Mouse (Mus musculus) heart, postnatal 0 days (tissue): ENCODE results near the gene Ssbp1. TPM values are rescaled to one million over a fixed set of nuclear protein-coding genes. Genes with fewer than 3 reads are reported as not detected.

Experiments
- ATAC-seq: fragments of 200-750 bp; cut with Nextera tagmentation; 2 replicates; pipeline ENCODE4 v1.8.0; 2017; ENCODE audit warnings: low read depth, moderate number of reproducible peaks, moderate library complexity; ENCODE audit not compliant: insufficient read depth
- DNase-seq: peaks from one replicate; pipeline ENCODE4 v3.0.0-alpha.2; 2016; ENCODE audit warnings: low spot score
- H3K27ac ChIP-seq: fragments of 300-500 bp; sonication (generic); 2 replicates; pipeline ENCODE4 v1.5.1; 2014; ENCODE audit warnings: low read depth, mild to moderate bottlenecking
- H3K27me3 ChIP-seq: fragments of 300-500 bp; sonication (generic); 2 replicates; pipeline ENCODE4 v1.6.1; 2014; ENCODE audit warnings: low read length, mixed read lengths; ENCODE audit not compliant: control insufficient read depth, insufficient read depth
- H3K36me3 ChIP-seq: fragments of 300-500 bp; sonication (generic); replicated peaks from 2 replicates; pipeline ENCODE4 v1.6.1; 2014; ENCODE audit warnings: low read length, mixed read lengths; ENCODE audit not compliant: control insufficient read depth, insufficient read depth
- H3K4me1 ChIP-seq: fragments of 300-500 bp; sonication (generic); 2 replicates; pipeline ENCODE4 v1.6.1; 2014; ENCODE audit warnings: antibody characterized with exemption; ENCODE audit not compliant: control insufficient read depth, insufficient read depth
- H3K4me2 ChIP-seq: fragments of 300-500 bp; sonication (generic); 2 replicates; pipeline ENCODE4 v1.6.1; 2014; ENCODE audit warnings: low read depth, mild to moderate bottlenecking, low read length, moderate library complexity
- H3K4me3 ChIP-seq: fragments of 300-500 bp; sonication (generic); 2 replicates; pipeline ENCODE4 v1.5.1; 2014; ENCODE audit warnings: low read depth, low read length
- H3K9ac ChIP-seq: fragments of 300-500 bp; sonication (generic); replicated peaks from 2 replicates; pipeline ENCODE4 v1.6.1; 2014; ENCODE audit warnings: low read depth, low read length, mixed read lengths
- H3K9me3 ChIP-seq: fragments of 300-500 bp; sonication (generic); replicated peaks from 2 replicates; pipeline ENCODE4 v1.6.1; 2016; ENCODE audit warnings: low read length; ENCODE audit not compliant: control insufficient read depth
- CTCF ChIP-seq: IDR thresholded peaks from 2 replicates; pipeline ENCODE4 v1.5.1; 2016; ENCODE audit warnings: antibody characterized with exemption, control low read depth, low read depth
- EP300 ChIP-seq: IDR thresholded peaks from 2 replicates; pipeline ENCODE4 v1.6.1; 2016; ENCODE audit warnings: antibody characterized with exemption, low read depth
- WGBS: fragments of 180-500 bp; shearing (Covaris S2); extraction: QIAGEN DNeasy Blood & Tissue Kit; methylation state at CpG from one replicate; pipeline ENCODE4 v1.1.7; 2014; 5-methylcytosine and 5-hydroxymethylcytosine counted together
- polyA plus RNA-seq: library from polyadenylated mRNA; unstranded; fragments of >200 nt; fragmentation: Nextera tagmentation; extraction: Ambion mirVana; gene quantifications from 2 replicates; pipeline ENCODE4 v1.2.1, GENCODE M21; 2015
- total RNA-seq: library from RNA; depleted of rRNA; stranded (reverse); fragments of >200 nt; gene quantifications from 2 replicates; pipeline ENCODE4 v1.2.3, GENCODE M21; 2014; ENCODE audit warnings: low replicate concordance; rRNA removed

The Ssbp1 gene
- total and polyA plus RNA-seq, 2 experiments from 2014 or later, result 5.5 to 111 TPM

DNA sequence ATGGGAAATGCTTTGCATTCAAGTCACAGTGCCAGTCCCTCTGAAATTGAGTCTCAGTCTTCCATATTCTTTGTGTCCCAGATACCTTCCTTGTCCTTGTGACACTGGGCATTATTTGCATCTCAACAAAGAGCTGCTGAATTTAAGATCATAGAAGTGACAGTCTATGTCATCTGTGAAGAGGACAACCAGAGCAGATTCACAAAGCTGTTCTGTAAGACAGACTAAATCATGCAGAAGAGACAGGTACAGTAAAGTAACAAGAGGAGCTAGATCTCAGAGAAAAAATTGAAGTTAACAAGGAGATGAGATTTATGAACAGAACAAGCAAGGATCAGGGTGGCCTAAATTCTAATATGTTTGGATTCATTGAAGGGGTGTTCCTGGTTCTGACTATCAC is 19.8 kb downstream of the Ssbp1 start, which contains the start of gene Tas2r137:
Gene Tas2r137 (plus strand): TSS at position 301 of the 400 bp plus-strand sequence.
- DNase-seq (no peak), ATAC-seq (no peak)
- H3K27ac ChIP-seq, result no peak within 1 kb of the TSS
- H3K9ac ChIP-seq, result no peak within 1 kb of the TSS
- no peaks in the 10 kb centered on the region for H3K4me1 ChIP-seq
- no peaks in the 10 kb centered on the region for H3K36me3 ChIP-seq
- no peak for TF ChIP-seq EP300
- no peak within 1 kb of the TSS for H3K4me2 ChIP-seq
- no peak within 1 kb of the TSS for H3K4me3 ChIP-seq
- no peaks in the 10 kb centered on the region for H3K27me3 ChIP-seq
- no peaks in the 10 kb centered on the region for H3K9me3 ChIP-seq

DNA sequence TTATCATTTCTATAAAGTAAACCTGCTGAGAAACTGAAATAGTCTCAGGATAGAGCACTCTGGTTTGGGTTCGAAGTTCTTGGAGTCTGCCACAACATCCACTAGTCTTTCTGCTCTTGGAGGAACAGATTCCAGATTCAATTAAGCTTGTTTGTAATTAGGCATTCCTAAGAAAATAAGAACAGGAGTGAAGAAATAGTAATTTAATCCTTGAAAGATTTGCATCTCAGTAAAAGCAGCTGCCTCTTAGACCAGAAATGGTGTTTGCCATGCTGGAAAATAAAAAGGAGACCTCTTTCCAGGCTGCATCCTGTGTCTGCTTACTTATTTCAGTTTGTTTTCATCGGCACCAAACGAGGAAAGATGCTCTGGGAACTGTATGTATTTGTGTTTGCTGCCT is 22.1 kb downstream of the Ssbp1 start, which contains the start of gene Tas2r108:
Gene Tas2r108 (plus strand): TSS at position 301 of the 400 bp plus-strand sequence.
- Histone ChIP-seq H3K9ac (no peak within 1 kb of the TSS), H3K36me3 (no peaks in the 10 kb centered on the region), H3K27me3 (no peaks in the 10 kb centered on the region), H3K9me3 (no peaks in the 10 kb centered on the region), H3K4me1 (no peaks in the 10 kb centered on the region), H3K4me2 (no peak within 1 kb of the TSS), H3K27ac (no peak within 1 kb of the TSS), H3K4me3 (no peak within 1 kb of the TSS)
- DNase-seq (no peak), ATAC-seq (no peak)
- TF ChIP-seq EP300 (no peak), CTCF (no peak)
- 71% methylated on average over 3 of the region's 3 CpGs for WGBS

DNA sequence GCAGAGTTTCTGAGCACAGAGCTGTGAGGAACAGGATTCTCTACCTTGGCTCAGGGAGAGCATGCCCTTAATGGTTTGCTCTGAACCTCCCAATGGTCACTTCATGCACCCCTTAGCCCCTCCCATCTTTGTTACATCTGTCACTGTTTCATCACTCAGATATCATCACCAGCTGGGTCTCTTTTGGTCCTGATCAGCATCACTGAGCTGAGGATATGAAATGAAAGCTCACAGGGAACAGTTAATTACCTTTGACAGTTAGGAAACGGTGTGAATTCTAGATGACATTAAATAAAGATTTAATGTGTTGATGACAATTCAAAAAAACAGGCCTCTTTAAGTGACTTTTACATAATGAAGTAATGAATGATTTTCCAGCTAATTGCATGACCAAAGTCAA is 48.3 kb downstream of the Ssbp1 start, which contains the start of gene Prss37:
Gene Prss37 (minus strand): TSS at position 101 of the 400 bp plus-strand sequence.
- Histone ChIP-seq H3K27ac (no peak within 1 kb of the TSS), H3K4me2 (no peak within 1 kb of the TSS), H3K36me3 (no peaks in the 10 kb centered on the region), H3K9me3 (no peaks in the 10 kb centered on the region), H3K4me3 (no peak within 1 kb of the TSS), H3K27me3 (no peaks in the 10 kb centered on the region), H3K4me1 (no peaks in the 10 kb centered on the region), H3K9ac (no peak within 1 kb of the TSS)
- TF ChIP-seq CTCF, result no peak
- no peak for DNase-seq
- 58% methylated on average over 1 of the region's 1 CpGs for WGBS
- no peak for ATAC-seq

Other genes with a start within 250 kb of the Ssbp1 start
- gene Agk, start 146.2 kb upstream of the Ssbp1 start, total RNA-seq, result 13.4 and 22.4 TPM in 2 replicates
- 30.0 and 30.8 TPM in 2 replicates for gene Agk, start 146.2 kb upstream of the Ssbp1 start, polyA plus RNA-seq
- gene E330009J07Rik, start 35.2 kb upstream of the Ssbp1 start, total RNA-seq, result 2.3 and 13.7 TPM in 2 replicates
- 1.1 and 1.6 TPM in 2 replicates for gene E330009J07Rik, start 35.2 kb upstream of the Ssbp1 start, polyA plus RNA-seq
- not detected in 2 replicates for gene Wee2, start 32.3 kb upstream of the Ssbp1 start, total RNA-seq
- not detected in 2 replicates for gene Wee2, start 32.3 kb upstream of the Ssbp1 start, polyA plus RNA-seq
- not detected in 2 replicates for gene Tas2r137, start 19.9 kb downstream of the Ssbp1 start, total RNA-seq
- not detected in 2 replicates for gene Tas2r137, start 19.9 kb downstream of the Ssbp1 start, polyA plus RNA-seq
- not detected in 2 replicates for gene Tas2r108, start 22.2 kb downstream of the Ssbp1 start, total RNA-seq
- gene Tas2r108, start 22.2 kb downstream of the Ssbp1 start, polyA plus RNA-seq, result not detected in 2 replicates
- not detected in 2 replicates for gene Prss37, start 48.2 kb downstream of the Ssbp1 start, total RNA-seq
- gene Prss37, start 48.2 kb downstream of the Ssbp1 start, polyA plus RNA-seq, result not detected in 2 replicates
- gene Olfr461, start 83.7 kb downstream of the Ssbp1 start, total RNA-seq, result not detected in 2 replicates
- 0.08 TPM in 1 of 2 replicates, not detected in the other for gene Olfr461, start 83.7 kb downstream of the Ssbp1 start, polyA plus RNA-seq
- gene Olfr460, start 98.1 kb downstream of the Ssbp1 start, total RNA-seq, result not detected in 2 replicates
- gene Olfr460, start 98.1 kb downstream of the Ssbp1 start, polyA plus RNA-seq, result not detected in 2 replicates
- 3.3 TPM in 1 of 2 replicates, not detected in the other for gene Clec5a, start 114.5 kb downstream of the Ssbp1 start, total RNA-seq
- gene Clec5a, start 114.5 kb downstream of the Ssbp1 start, polyA plus RNA-seq, result 0.48 and 0.82 TPM in 2 replicates
- not detected in 2 replicates for gene Tas2r138, start 142.0 kb downstream of the Ssbp1 start, total RNA-seq
- gene Tas2r138, start 142.0 kb downstream of the Ssbp1 start, polyA plus RNA-seq, result not detected in 2 replicates
- gene Mgam, start 157.5 kb downstream of the Ssbp1 start, total RNA-seq, result 0.08 TPM in 1 of 2 replicates, not detected in the other
- 0.01 and 0.03 TPM in 2 replicates for gene Mgam, start 157.5 kb downstream of the Ssbp1 start, polyA plus RNA-seq